Mouse (Mus musculus): ENCODE measurements around the gene Bhlha15.
A peak's percentile ranks its signal among the peaks of the same experiment; 100 is the strongest.

Gene Bhlha15

GRCm38 (mm10) chr5:144189950-144190583 is at the start of gene Bhlha15:
Gene Bhlha15 (plus strand): TSS chr5:144190286.
- no peak for DNase-seq (ENCODE audit: low spot score in 2 of 2)

GRCm38 (mm10) chr5:144143531-144143930 is 46.6 kb upstream of the Bhlha15 start:
- no peak for DNase-seq (ENCODE audit: low spot score in 2 of 2)

- no peak for DNase-seq (ENCODE audit: low spot score in 2 of 2)
Observed at GRCm38 (mm10) chr5:144146898-144147297, 43.2 kb upstream of the Bhlha15 start.

GRCm38 (mm10) chr5:144149530-144149929 is 40.6 kb upstream of the Bhlha15 start:
- no peak for DNase-seq (ENCODE audit: low spot score in 2 of 2)

GRCm38 (mm10) chr5:144151270-144151669 is 38.8 kb upstream of the Bhlha15 start:
- no peak for DNase-seq (ENCODE audit: low spot score in 2 of 2)

- DNase-seq (ENCODE audit: low spot score in 2 of 2) = peak; percentile 19 to 59
Observed at GRCm38 (mm10) chr5:144154528-144154927, 35.6 kb upstream of the Bhlha15 start.

GRCm38 (mm10) chr5:144158604-144159003 is 31.5 kb upstream of the Bhlha15 start:
- peak in 1 of 2 experiments; percentile 52 for DNase-seq (ENCODE audit: low spot score in 2 of 2)

GRCm38 (mm10) chr5:144159137-144159536 is 30.9 kb upstream of the Bhlha15 start:
- DNase-seq (ENCODE audit: low spot score in 2 of 2) = no peak

GRCm38 (mm10) chr5:144162080-144162812 is 27.8 kb upstream of the Bhlha15 start:
- DNase-seq (ENCODE audit: low spot score in 2 of 2) = no peak

GRCm38 (mm10) chr5:144162813-144163517 is 27.1 kb upstream of the Bhlha15 start:
- DNase-seq (ENCODE audit: low spot score in 2 of 2) = no peak

- DNase-seq (ENCODE audit: low spot score in 2 of 2) = no peak
Observed at GRCm38 (mm10) chr5:144165756-144166155, 24.3 kb upstream of the Bhlha15 start.

- no peak for DNase-seq (ENCODE audit: low spot score in 2 of 2)
Observed at GRCm38 (mm10) chr5:144169275-144169975, 20.7 kb upstream of the Bhlha15 start.

- DNase-seq (ENCODE audit: low spot score in 2 of 2) = no peak
Observed at GRCm38 (mm10) chr5:144173648-144174047, 16.4 kb upstream of the Bhlha15 start.

- no peak for DNase-seq (ENCODE audit: low spot score in 2 of 2)
Observed at GRCm38 (mm10) chr5:144178216-144178615, 11.9 kb upstream of the Bhlha15 start.

GRCm38 (mm10) chr5:144181249-144181648 is 8.8 kb upstream of the Bhlha15 start:
- DNase-seq (ENCODE audit: low spot score in 2 of 2) = no peak

- no peak for DNase-seq (ENCODE audit: low spot score in 2 of 2)
Observed at GRCm38 (mm10) chr5:144182542-144183247, 7.4 kb upstream of the Bhlha15 start.

- DNase-seq (ENCODE audit: low spot score in 2 of 2) = no peak
Observed at GRCm38 (mm10) chr5:144183248-144183559, 6.9 kb upstream of the Bhlha15 start.

GRCm38 (mm10) chr5:144183647-144184335 is 6.3 kb upstream of the Bhlha15 start:
- no peak for DNase-seq (ENCODE audit: low spot score in 2 of 2)

GRCm38 (mm10) chr5:144184350-144185045 is 5.6 kb upstream of the Bhlha15 start:
- DNase-seq (ENCODE audit: low spot score in 2 of 2) = no peak

GRCm38 (mm10) chr5:144188422-144188821 is 1.7 kb upstream of the Bhlha15 start:
- no peak for DNase-seq (ENCODE audit: low spot score in 2 of 2)
